Mouse (Mus musculus): Measurements from ENCODE around the gene H6pd.

DNA sequence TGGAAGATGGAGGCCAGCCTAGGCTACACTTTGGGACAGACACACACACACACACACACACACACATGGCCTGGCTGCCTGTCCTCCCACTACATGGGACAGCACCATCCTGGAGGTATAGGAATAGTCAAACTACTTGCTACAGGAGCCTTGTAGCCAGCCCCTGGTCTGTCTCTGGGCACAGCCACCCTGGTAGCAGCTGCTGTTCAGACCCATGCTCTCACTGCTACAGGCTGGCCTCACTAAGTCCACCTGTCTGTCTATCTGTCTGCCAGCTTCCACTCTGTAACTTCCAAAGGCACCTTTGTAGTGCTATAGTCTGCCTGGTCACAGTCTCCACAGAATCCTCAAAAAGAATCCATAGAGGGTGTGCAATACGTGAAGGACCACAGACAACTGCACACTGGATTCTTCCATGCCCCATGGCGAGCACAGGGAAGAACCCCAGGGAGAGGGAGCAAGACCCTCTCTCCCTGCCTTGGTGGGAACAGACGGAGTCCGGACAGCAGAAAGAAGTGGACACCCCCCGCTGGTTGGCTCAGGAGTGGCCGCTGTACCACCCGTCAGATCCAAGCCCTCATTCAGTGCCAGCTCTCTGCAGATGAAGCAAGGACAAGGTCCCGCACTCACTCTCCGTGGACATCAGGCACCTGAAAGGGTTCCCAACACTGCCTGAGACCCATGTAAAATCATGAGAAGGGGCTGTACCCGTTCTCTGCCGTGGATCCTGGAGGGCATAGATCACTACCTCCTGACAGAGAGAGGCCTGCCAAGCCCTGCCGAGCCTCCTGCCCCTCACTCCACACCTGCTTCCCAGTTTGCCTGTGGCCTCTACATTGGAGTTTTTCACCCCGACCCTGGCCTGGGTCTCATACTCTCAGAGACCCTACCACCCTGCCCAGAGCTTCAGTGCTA is 16.8 kb downstream of the H6pd start:
- TF ChIP-seq ZNF384 (IDR thresholded peaks at IDR 0.05; ENCODE audit: low read depth, low read length): no peak
- TF ChIP-seq MAX (IDR thresholded peaks at IDR 0.05; ENCODE audit: low read length): no peak
- TF ChIP-seq CTCF (conservative IDR thresholded peaks at IDR 0.05 in 1 of 2, IDR thresholded peaks at IDR 0.05 in 1 of 2; ENCODE audit: low read depth in 2 of 2, low read length in 2 of 2): no peak

Measured in CH12.LX (cell line).